Mouse (Mus musculus): ENCODE measurements at regions not wholly inside any gene's neighbourhood (a gene's known extent, or its start where the extent isn't known, plus 50 kb on each side); places are given as distances from the start of the nearest gene placed in this dataset.

- TF ChIP-seq CTCF (IDR thresholded peaks at IDR 0.05; ENCODE audit: extremely low read depth, insufficient read length, insufficient replicate concordance, low read depth, low read length) (no peak), POLR2A (IDR thresholded peaks at IDR 0.05; ENCODE audit: low read depth, low read length) (no peak)
Observed at GRCm38 (mm10) chr5:37874784-37875281, 50.5 kb upstream of the Msx1 start.

Data from small intestine, adult 2 months (tissue).